Mouse (Mus musculus): ENCODE measurements at regions not wholly inside any gene's neighbourhood (a gene's known extent, or its start where the extent isn't known, plus 50 kb on each side); places are given as distances from the start of the nearest gene placed in this dataset.

DNA sequence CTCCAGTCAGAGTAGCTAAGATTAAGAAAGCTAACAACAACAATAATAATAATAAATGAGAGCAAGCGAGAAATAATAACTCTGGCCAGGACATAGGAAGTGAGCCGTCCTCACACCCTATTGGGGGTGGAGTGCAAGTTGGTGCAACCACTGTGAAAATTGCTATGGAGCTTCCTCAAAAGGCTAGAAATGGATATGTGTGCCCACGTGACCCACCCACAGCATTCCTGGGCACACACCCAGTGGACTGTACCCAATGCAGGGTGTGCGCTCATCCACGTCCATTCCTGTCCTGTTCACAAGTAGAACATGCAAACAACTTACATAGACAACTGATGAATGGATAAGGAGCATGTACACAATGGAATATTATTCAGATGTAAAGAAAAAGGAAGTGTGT lies 85.2 kb upstream of the Spred2 start:
- DNase-seq, result no peak

DNA sequence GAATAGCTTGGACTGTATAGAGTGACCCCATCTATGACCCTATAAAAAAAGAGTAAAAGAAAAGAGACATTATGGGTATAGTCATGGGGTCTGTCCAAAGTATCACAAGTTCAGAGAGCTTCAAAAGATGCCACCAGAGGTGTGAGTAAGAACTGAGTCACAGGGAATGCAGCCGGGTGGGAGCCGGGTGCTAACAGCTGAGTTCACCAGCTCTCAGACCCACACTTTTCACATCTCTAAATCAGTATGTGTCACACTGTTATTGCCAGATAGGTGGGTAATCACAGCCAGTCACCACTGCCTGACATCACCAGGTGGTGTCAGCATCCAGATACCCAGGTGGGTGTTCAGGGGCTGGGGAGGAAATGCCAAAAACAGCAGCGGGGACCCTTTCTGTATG lies 81.1 kb upstream of the Spred2 start:
- DNase-seq, result no peak

DNA sequence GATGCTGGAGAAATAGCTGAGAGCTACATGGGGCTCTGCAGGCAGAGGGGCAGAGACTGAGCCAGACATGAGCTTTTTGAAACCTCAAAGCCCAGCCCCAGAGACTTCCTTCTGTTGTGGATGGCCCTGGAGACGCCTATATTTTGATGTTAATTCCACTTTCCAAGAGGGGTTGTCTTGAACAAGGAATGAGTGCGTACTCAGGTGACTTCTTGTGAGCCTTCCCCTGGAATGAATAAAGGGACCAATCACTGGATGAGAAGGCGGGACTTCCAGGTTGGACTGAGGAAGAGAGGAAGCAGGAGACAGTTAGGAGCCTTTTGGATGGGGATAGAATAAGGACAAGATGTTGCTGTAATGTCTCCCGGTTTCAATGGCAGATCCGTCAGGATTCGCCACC lies 76.3 kb upstream of the Spred2 start:
- no peak for DNase-seq

DNA sequence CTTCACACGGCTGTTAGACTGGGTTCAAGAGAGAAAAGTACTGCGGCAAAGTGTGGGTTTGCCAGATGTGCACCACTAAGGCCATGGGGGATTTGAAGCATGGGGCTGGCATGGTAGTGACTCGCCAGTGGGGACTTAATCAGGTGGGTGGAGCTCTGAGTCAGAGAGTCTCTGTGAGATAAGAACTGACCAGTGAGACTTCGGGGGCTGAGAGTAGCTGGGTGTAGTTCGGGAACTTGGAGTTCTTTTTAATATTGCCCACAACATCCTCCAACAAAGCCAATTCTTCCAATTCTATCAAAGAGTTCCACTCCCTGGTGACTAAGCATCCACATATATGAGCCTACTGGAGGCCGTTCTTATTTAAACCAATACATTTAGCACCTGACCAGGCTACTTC lies 75.8 kb upstream of the Spred2 start:
- no peak for DNase-seq

DNA sequence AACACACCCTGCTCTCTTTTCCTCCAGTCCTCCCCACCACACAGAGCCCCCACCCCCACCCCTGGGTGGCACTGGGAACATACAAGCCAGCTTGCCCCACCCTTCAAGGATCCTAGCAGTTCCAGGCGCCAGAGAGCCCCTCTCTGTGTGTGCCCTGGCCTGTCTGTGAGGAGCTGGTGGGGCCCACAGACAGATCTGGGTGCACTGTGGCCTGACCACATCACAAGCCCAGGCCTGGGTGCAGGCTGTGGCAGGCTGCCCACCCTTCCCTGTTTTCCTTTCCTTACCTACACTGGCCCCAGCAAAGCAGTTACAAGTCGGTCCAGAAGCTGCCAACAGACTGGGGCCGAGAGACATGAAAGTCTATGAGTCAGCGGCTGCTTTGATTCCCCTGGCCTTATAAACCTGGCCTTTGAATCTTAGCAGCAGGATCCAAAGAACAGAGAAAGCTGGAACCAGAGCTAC lies 74.8 kb upstream of the Spred2 start:
- peak; percentile 19 to 26 for DNase-seq

DNA sequence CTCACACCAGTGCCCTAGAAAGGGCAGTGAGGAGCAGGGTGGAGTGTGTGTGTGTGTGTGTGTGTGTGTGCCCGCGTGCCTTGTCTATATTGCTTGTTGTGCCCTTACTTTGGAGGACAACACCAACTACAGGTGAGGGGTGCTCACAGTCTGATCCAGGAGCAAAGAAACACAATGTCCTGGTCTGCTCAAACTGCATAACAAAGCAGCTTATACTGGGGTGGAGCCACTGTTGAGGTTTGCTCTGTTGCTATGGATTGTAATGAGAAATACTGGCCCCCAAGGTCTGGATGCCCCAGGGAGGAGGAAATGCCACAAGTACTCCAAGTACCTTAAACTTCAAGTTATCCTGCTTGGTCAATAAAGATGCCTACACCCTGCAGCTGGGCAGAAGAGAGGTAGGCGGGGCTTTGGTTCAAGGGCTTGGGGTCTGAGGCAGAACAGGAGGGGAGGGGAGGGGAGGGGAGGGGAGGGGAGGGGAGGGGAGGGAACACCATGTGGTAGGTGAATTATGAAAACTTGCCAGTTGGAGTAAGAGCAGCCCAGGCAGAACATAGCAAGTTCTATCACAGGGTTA lies 74.2 kb upstream of the Spred2 start:
- peak in 1 of 2 experiments; percentile 12 for DNase-seq

DNA sequence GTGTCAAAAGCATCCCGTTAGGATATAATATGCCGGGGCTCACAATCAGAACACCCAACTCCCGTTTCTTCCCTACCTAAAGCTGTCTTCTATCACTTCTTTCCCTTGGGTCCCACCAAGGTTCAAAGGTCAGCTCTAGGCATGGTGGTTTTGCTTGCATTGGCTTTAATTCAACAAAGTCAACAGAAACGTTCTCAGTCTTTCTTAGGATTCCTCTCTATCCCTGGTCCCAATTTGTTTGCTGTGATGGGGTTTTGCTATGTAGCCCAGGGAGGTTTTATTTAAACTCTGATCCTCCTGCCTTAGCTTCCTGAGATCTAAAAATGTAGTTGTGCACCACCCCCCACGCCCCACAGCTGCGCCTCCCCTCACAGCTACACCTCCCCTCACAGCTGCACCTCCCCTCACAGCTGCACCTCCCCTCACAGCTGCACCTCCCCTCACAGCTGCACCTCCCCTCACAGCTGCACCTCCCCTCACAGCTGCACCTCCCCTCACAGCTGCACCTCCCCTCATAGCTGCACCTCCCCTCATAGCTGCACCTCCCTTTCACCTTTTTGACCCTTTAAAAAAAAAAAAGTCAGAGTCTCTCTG lies 73.1 kb upstream of the Spred2 start:
- no peak for DNase-seq

DNA sequence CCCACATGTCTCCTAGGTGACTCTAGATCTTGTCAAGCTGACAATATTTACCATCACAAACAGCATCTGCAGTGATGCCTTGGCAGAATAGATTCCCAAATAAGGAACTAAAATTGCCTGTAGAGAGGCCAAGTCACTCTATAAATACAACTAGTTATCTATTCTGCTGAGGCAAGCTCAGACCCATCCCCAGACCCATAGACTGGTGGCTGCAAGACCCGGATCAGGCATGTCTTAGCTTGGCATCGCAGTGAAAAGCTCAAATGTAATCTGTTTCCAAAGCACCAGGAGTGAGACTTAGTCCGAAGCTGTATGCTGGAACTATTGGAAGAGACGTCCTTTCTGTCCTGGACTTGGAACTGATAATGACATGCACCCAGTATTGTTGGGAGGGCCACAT lies 62.6 kb upstream of the Spred2 start:
- DNase-seq, result no peak

DNA sequence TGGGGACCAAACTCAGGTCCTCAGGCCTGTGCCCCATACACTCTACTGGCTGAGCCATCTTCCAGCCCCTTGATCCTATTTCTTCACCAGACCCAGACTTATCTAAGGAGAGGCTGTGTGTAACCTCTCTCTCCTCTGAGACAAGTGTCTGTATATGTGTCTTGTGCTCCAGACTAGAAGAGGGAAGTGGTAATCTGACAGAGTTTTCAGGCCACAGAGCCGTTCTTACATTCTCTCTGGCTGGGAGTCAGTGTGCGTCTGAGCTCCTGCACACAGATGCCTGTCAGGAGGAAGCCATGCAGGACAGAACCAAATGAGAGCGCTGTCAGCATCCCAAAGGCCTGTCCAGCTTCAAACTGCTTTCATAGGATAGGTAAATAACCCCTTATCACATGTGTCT lies 60.8 kb upstream of the Spred2 start:
- no peak for DNase-seq

DNA sequence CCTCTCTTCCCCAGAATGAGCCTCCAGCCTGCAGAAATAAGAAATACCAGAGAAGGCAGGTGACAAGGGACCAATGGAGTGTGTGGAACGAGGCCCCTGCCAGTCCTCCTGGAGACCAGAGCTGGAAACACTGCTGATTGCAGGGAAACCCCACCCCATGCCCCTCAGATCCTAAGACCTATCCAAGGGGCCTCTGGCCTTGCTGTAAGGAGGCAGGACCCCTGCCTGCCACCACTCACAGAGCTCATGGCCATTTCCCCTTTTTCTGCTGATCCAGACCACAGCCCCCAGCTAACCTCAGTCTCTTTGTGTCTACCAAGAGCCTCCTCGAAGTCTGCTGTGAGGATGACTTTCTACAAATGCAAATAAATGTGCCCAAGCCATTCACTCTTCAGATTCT lies 57.9 kb upstream of the Spred2 start:
- no peak for DNase-seq

DNA sequence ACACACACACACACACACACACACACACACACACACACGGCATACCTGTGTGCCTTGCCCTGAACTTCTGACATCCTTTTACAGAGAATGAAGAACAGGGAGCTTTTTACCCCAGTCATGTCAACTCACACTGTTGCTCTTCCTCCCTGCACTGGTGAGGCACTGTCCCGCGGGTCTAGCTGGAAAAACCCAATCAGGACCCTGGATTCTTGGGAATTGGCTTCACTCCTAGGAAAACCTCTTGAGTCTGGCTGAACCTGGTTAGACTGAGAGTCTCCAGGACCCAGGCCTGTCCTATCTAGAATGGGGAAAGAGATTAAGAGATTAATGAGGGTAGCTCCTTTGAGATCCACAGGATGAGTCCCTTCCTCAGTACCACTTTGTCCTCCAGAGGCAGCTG lies 54.5 kb upstream of the Spred2 start:
- no peak for DNase-seq

DNA sequence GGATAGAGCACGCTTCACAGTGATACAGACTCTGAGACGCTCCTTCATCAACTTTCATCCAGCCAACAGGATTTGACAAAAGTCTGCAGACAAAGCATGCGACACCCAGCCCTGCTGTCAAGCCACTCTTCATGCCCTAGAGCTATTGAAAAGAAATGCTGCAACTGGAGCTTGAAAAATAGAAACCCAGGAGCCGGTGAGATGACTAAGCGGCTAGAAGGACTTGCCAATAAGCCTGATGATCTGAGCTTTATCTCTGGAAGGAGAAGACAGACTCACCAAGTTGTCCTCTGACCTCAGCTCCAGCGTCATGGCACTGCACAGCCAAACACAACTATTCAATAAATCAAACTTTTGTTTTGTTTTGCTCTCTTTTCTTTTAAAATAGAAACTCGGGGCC lies 54.0 kb upstream of the Spred2 start:
- DNase-seq, result no peak

DNA sequence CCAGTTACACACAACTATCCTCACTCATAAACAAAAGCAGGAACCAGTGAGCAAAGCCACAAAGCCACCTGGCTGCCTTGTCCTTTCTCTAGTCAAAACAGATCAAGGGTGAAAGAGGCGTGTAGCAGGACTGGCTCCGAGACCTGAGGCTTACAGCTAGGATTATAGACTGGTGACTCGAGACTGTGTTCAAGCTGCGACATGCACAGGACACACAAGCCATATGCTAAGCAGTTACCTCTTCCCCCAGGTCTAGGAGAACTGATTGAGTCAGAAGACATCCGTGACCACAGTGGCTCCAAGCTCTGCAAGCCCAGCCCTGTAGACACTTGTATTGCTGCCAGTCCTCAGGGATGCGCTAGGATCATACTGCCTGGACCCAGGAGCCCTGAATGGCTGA lies 50.4 kb upstream of the Spred2 start:
- no peak for DNase-seq

Measured in cerebellum, adult 18-20 months (tissue).